13 mouse cellular contexts compared by ENCODE assay signal in genomic region chr12:52933832-52934231, GRCm38 (mm10).
"Had no signal": no experiment of that assay in that cellular context is flagged by ENCODE, and none has a peak within 500 bp of the region (broad histone marks: within the 10 kb centered on the region; RNA-seq: fewer than 3 reads in every experiment).

No protein-coding gene starts in this region.

- H3K27me3 ChIP-seq: limb, embryonic 15.5 days; liver, embryonic 13.5 days had no signal

- H3K9ac ChIP-seq: limb, embryonic 15.5 days; liver, embryonic 13.5 days had no signal

- DNase-seq: kidney, adult 9 months; kidney, postnatal 36 days; layer of hippocampus, adult 9-11 months; layer of hippocampus, postnatal 36 days; liver, embryonic 13.5 days; lung, adult 18-20 months; lung, postnatal 36 days; retina, postnatal 1 day; right cerebral cortex, postnatal 4 days; spleen, adult 18-20 months; thymus, postnatal 36 days had no signal

- H3K4me3 ChIP-seq: limb, embryonic 15.5 days; liver, embryonic 13.5 days had no signal

- H3K4me2 ChIP-seq: limb, embryonic 15.5 days; liver, embryonic 13.5 days had no signal

- H3K9me3 ChIP-seq: limb, embryonic 15.5 days had no signal

- H3K36me3 ChIP-seq: limb, embryonic 15.5 days; liver, embryonic 13.5 days had no signal

- H3K27ac ChIP-seq: kidney, postnatal 0 days; limb, embryonic 15.5 days; liver, embryonic 13.5 days had no signal

- H3K4me1 ChIP-seq: limb, embryonic 15.5 days; liver, embryonic 13.5 days had no signal
